ENCODE assay signal across 8 mouse cellular contexts in the genomic region with DNA sequence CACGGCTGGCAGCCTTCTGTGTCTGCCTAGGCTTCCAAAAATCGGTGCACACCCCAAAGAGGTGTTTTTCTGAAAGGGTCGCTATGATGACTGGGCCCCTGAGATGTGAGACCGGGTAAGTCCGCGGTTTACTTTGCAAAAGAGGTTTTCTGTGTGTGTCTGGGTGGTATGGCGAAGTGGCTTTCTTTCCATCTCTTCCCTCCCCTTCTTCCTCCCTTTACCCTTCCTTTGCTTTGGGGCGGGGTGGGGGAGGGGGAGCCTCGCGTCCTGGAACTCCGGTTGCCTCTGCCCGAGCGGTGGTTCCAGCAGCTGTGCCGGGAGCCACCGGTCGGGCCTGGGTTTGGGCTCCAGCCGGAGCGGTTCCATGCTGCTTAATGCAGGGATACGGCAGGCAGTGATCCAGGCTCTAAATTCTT. TPM values are rescaled to one million over a fixed set of nuclear protein-coding genes. Genes with fewer than 3 reads are reported as not detected.
DNase-seq lines count a peak whose midpoint lies in the region; ATAC-seq and TF ChIP-seq lines count a peak whose summit lies in the region.

No protein-coding gene starts in this region.

- no peak for TF ChIP-seq EP300 in heart, adult 2 months (IDR thresholded peaks at IDR 0.05; ENCODE audit: insufficient read depth, low read depth, low read length)

- H3K4me3 ChIP-seq in heart, adult 2 months: peak overlapping the region; percentile 52
- peak overlapping the region; percentile 45 for H3K4me3 ChIP-seq in bone marrow macrophage, adult 2 months (ENCODE audit: insufficient read depth, low read length)
- H3K4me3 ChIP-seq in embryonic fibroblast, embryonic 13.5 days (ENCODE audit: insufficient read depth, low read length): peak overlapping the region; percentile 59
- peak overlapping the region; percentile 68 for H3K4me3 ChIP-seq in intestine, postnatal 0 days (ENCODE audit: low read depth, low read length)
- peak overlapping the region; percentile 85 for H3K4me3 ChIP-seq in midbrain, embryonic 10.5 days

- no peak for DNase-seq in heart, adult 2 months
- DNase-seq in heart, postnatal 4 days: no peak
- DNase-seq in midbrain, embryonic 10.5 days (ENCODE audit: low spot score): peak; percentile 77
- DNase-seq in natural killer cell, adult 2 months (ENCODE audit: low spot score in 2 of 2): no peak

- H3K27me3 ChIP-seq in heart, adult 2 months (ENCODE audit: control insufficient read depth, insufficient read depth, low read length): peaks cover 15% of the 10 kb centered on the region
- peaks cover 45% of the 10 kb centered on the region for H3K27me3 ChIP-seq in intestine, postnatal 0 days (replicated peaks; ENCODE audit: control insufficient read depth, insufficient read depth, low read length)
- H3K27me3 ChIP-seq in midbrain, embryonic 10.5 days (ENCODE audit: low read depth, poor library complexity, severe bottlenecking): peaks cover 26% of the 10 kb centered on the region

- 0% methylated on average over 19 of the region's 19 CpGs for WGBS in heart, adult 2 months
- WGBS in intestine, postnatal 0 days: under 1% methylated on average over 19 of the region's 19 CpGs
- 0% methylated on average over 19 of the region's 19 CpGs for WGBS in midbrain, embryonic 10.5 days

- intact Hi-C loops in heart, adult 2 months (cut with DNase I): no loop called here

- no peak for TF ChIP-seq POLR2A in heart, adult 2 months (IDR thresholded peaks at IDR 0.05; ENCODE audit: insufficient read depth, low read depth, low read length)
- TF ChIP-seq POLR2A in bone marrow macrophage, adult 2 months (IDR thresholded peaks at IDR 0.05; ENCODE audit: borderline replicate concordance, low read depth, low read length): no peak
- TF ChIP-seq POLR2A in embryonic fibroblast, embryonic 13.5 days (IDR thresholded peaks at IDR 0.05; ENCODE audit: low read depth, low read length): 0 out of 2 replicates have a peak, but pooled peaks have one; percentile 15

- no peak overlapping the region for H3K9ac ChIP-seq in heart, adult 2 months (ENCODE audit: low read depth, low read length)
- 0 out of 2 replicates have a peak overlapping the region, but pooled peaks have one; percentile 40 for H3K9ac ChIP-seq in intestine, postnatal 0 days (ENCODE audit: low read depth, low read length)

- H3K4me2 ChIP-seq in intestine, postnatal 0 days (replicated peaks; ENCODE audit: low read depth): peak overlapping the region; percentile 99

- TF ChIP-seq CTCF in heart, adult 2 months (IDR thresholded peaks at IDR 0.05): no peak
- no peak for TF ChIP-seq CTCF in bone marrow macrophage, adult 2 months (IDR thresholded peaks at IDR 0.05; ENCODE audit: low read depth, low read length)
- TF ChIP-seq CTCF in embryonic fibroblast, embryonic 13.5 days (IDR thresholded peaks at IDR 0.05; ENCODE audit: borderline replicate concordance, insufficient read depth, low read length): no peak
- TF ChIP-seq CTCF in intestine, postnatal 0 days (IDR thresholded peaks at IDR 0.05; ENCODE audit: low read depth): no peak

- H3K36me3 ChIP-seq in heart, adult 2 months (ENCODE audit: control insufficient read depth, insufficient read depth, low read length): no peaks in the 10 kb centered on the region
- H3K36me3 ChIP-seq in intestine, postnatal 0 days (ENCODE audit: control insufficient read depth, insufficient read depth): no peaks in the 10 kb centered on the region
- H3K36me3 ChIP-seq in midbrain, embryonic 10.5 days: peaks cover 15% of the 10 kb centered on the region

- H3K9me3 ChIP-seq in intestine, postnatal 0 days (ENCODE audit: control insufficient read depth): no peaks in the 10 kb centered on the region
- H3K9me3 ChIP-seq in midbrain, embryonic 10.5 days (replicated peaks): no peaks in the 10 kb centered on the region

- peaks cover 1% of the 10 kb centered on the region; the same call in 1 of the 2 replicates for H3K4me1 ChIP-seq in heart, adult 2 months (ENCODE audit: control insufficient read depth, insufficient read depth, low read length)
- 0 out of 2 replicates have a peak, but pooled peaks cover 3% of the 10 kb centered on the region for H3K4me1 ChIP-seq in bone marrow macrophage, adult 2 months (ENCODE audit: control insufficient read depth, insufficient read depth, low read length)
- H3K4me1 ChIP-seq in embryonic fibroblast, embryonic 13.5 days (ENCODE audit: control insufficient read depth, insufficient read depth, low read length): no peaks in the 10 kb centered on the region
- H3K4me1 ChIP-seq in intestine, postnatal 0 days (replicated peaks; ENCODE audit: control insufficient read depth, insufficient read depth, low read length): no peaks in the 10 kb centered on the region; the same call in 1 of the 2 replicates
- H3K4me1 ChIP-seq in midbrain, embryonic 10.5 days: peaks cover 23% of the 10 kb centered on the region

- ATAC-seq in intestine, postnatal 0 days: peak; percentile 14; the same call in 1 of the 2 replicates
- ATAC-seq in erythroblast, adult 5-6 weeks (replicated peaks; ENCODE audit: low FRiP score, poor library complexity, severe bottlenecking): no peak

- no peak overlapping the region for H3K27ac ChIP-seq in heart, adult 2 months
- no peak overlapping the region for H3K27ac ChIP-seq in bone marrow macrophage, adult 2 months (ENCODE audit: insufficient read depth, low read depth, low read length)
- H3K27ac ChIP-seq in embryonic fibroblast, embryonic 13.5 days (ENCODE audit: insufficient read depth, low read length): peak overlapping the region; percentile 80
- H3K27ac ChIP-seq in intestine, postnatal 0 days (ENCODE audit: low read depth, low read length): no peak overlapping the region
- peak overlapping the region; percentile 97 for H3K27ac ChIP-seq in midbrain, embryonic 10.5 days (replicated peaks)

- no peaks in the 10 kb centered on the region for H3K79me2 ChIP-seq in heart, adult 2 months (replicated peaks; ENCODE audit: control insufficient read depth, insufficient read depth, low read length)

RNA-seq across cellular contexts. Expression of a gene that starts 1.3 kb away (rescaled TPM):
- total RNA-seq in heart, adult 2 months (2021): not detected
- polyA plus RNA-seq in heart, adult 2 months (2012; rRNA removed): 0.12 TPM in 2 replicates
- under 1 TPM; 0.38 to 0.41 TPM for total RNA-seq in heart, postnatal 4 days (2021)
- not detected in 2 replicates for polyA plus RNA-seq in bone marrow macrophage, adult 2 months (2012; ENCODE audit: insufficient read depth, insufficient read length, missing spikeins)
- polyA plus RNA-seq in embryonic fibroblast, embryonic 13.5 days (2011; ENCODE audit: insufficient read length, low read depth, missing spikeins): 8.4 and 10.9 TPM in 2 replicates
- 1.1 TPM in 2 replicates for polyA plus RNA-seq in intestine, postnatal 0 days (2015; fragmentation: Nextera tagmentation; extraction: Ambion mirVana)
- 12.0 and 15.5 TPM in 2 replicates for polyA plus RNA-seq in midbrain, embryonic 10.5 days (2016; fragmentation: Nextera tagmentation; extraction: Ambion mirVana)
- total RNA-seq in erythroblast, adult 5-6 weeks (2015; ENCODE audit: low replicate concordance): not detected in 2 replicates
- total RNA-seq in erythroblast, adult 5-6 weeks (2017; ENCODE audit: low replicate concordance): not detected in 2 replicates

Comparison
In these comparisons a context has a peak if more than half of its experiments do, and no peak if none do; other contexts are left out.
1. H3K27ac ChIP-seq: peak in embryonic fibroblast, embryonic 13.5 days (single experiment) and midbrain, embryonic 10.5 days (single experiment); none in heart, adult 2 months (single experiment), bone marrow macrophage, adult 2 months (single experiment) and intestine, postnatal 0 days (single experiment).
2. Peak in every context shown above with its lines, with median percentiles within 50 percentile points of each other: H3K4me3 ChIP-seq.